In genomic region chr6:6542133-6542532, GRCm38 (mm10) we compare ENCODE assay signal across 25 mouse cellular contexts. TPM values are rescaled to one million over a fixed set of nuclear protein-coding genes. Genes with fewer than 3 reads are reported as not detected.
A peak's percentile ranks its signal among the peaks of the same experiment; 100 is the strongest.
DNase-seq lines count a peak whose midpoint lies in the region; ATAC-seq and TF ChIP-seq lines count a peak whose summit lies in the region.
"Had no signal": no experiment of that assay in that cellular context is flagged by ENCODE, and none has a peak within 500 bp of the region (broad histone marks: within the 10 kb centered on the region; RNA-seq: fewer than 3 reads in every experiment).

No protein-coding gene starts in this region.

- no peak overlapping the region for H3K4me2 ChIP-seq in liver, postnatal 0 days (ENCODE audit: low read depth, low read length)
- H3K4me2 ChIP-seq in liver, embryonic 11.5 days = no peak overlapping the region
- H3K4me2 ChIP-seq: embryonic facial prominence, embryonic 12.5 days; forebrain, embryonic 13.5 days; heart, embryonic 12.5 days; hindbrain, embryonic 14.5 days; intestine, embryonic 15.5 days; kidney, embryonic 15.5 days; limb, embryonic 12.5 days; liver, embryonic 15.5 days; neural tube, embryonic 12.5 days had no signal

- no peak overlapping the region for H3K9ac ChIP-seq in liver, postnatal 0 days (replicated peaks)
- no peak overlapping the region for H3K9ac ChIP-seq in liver, embryonic 11.5 days (ENCODE audit: low read depth, low read length)
- H3K9ac ChIP-seq: embryonic facial prominence, embryonic 12.5 days; forebrain, embryonic 13.5 days; heart, embryonic 12.5 days; hindbrain, embryonic 14.5 days; intestine, embryonic 15.5 days; kidney, embryonic 15.5 days; limb, embryonic 12.5 days; liver, embryonic 15.5 days; neural tube, embryonic 12.5 days had no signal

- no peaks in the 10 kb centered on the region for H3K9me3 ChIP-seq in liver, postnatal 0 days (ENCODE audit: low read length)
- H3K9me3 ChIP-seq in liver, embryonic 11.5 days (ENCODE audit: control insufficient read depth, low read length) = no peaks in the 10 kb centered on the region
- no peaks in the 10 kb centered on the region for H3K9me3 ChIP-seq in G1E (replicated peaks)
- H3K9me3 ChIP-seq: embryonic facial prominence, embryonic 12.5 days; forebrain, embryonic 13.5 days; heart, embryonic 12.5 days; intestine, embryonic 15.5 days; kidney, embryonic 15.5 days; limb, embryonic 12.5 days; liver, embryonic 15.5 days; midbrain, embryonic 10.5 days; neural tube, embryonic 12.5 days had no signal

- no peaks in the 10 kb centered on the region for H3K36me3 ChIP-seq in liver, postnatal 0 days (replicated peaks; ENCODE audit: insufficient read depth, low read length)
- H3K36me3 ChIP-seq in liver, embryonic 11.5 days (ENCODE audit: control insufficient read depth, insufficient read depth, low read length) = no peaks in the 10 kb centered on the region
- H3K36me3 ChIP-seq in G1E (replicated peaks) = no peaks in the 10 kb centered on the region
- no peaks in the 10 kb centered on the region for H3K36me3 ChIP-seq in splenic B cell, adult 2 months (ENCODE audit: control insufficient read depth, insufficient read depth, low read length, poor library complexity, severe bottlenecking)
- H3K36me3 ChIP-seq: embryonic facial prominence, embryonic 12.5 days; heart, embryonic 12.5 days; intestine, embryonic 15.5 days; kidney, embryonic 15.5 days; limb, embryonic 12.5 days; liver, embryonic 15.5 days; midbrain, embryonic 10.5 days; neural tube, embryonic 12.5 days had no signal

- ATAC-seq in liver, postnatal 0 days = peak; percentile 58
- ATAC-seq in liver, embryonic 11.5 days (replicated peaks; ENCODE audit: low FRiP score) = no peak
- peak; percentile 70; the same call in 1 of the 2 replicates for ATAC-seq in G1E (ENCODE audit: extremely low read depth, insufficient number of reproducible peaks, low FRiP score, poor library complexity, severe bottlenecking)
- peak; percentile 100 for ATAC-seq in granulocyte monocyte progenitor cell, adult 5-6 weeks (replicated peaks; ENCODE audit: poor library complexity, severe bottlenecking)
- ATAC-seq: forebrain, embryonic 13.5 days; intestine, embryonic 15.5 days had no signal

- TF ChIP-seq CTCF in liver, postnatal 0 days (IDR thresholded peaks at IDR 0.05; ENCODE audit: low read depth) = no peak
- TF ChIP-seq CTCF in G1E (IDR thresholded peaks at IDR 0.05; ENCODE audit: low read depth, low read length) = no peak

- no peak for TF ChIP-seq EP300 in liver, postnatal 0 days (IDR thresholded peaks at IDR 0.05; ENCODE audit: low read depth)

- H3K4me3 ChIP-seq in liver, postnatal 0 days (ENCODE audit: low read depth, low read length) = no peak overlapping the region
- H3K4me3 ChIP-seq in liver, embryonic 11.5 days (ENCODE audit: low read depth, low read length) = no peak overlapping the region
- H3K4me3 ChIP-seq in G1E (ENCODE audit: low read depth, low read length) = no peak overlapping the region
- H3K4me3 ChIP-seq: embryonic facial prominence, embryonic 12.5 days; erythroblast, embryonic 14.5 days; forebrain, embryonic 13.5 days; heart, embryonic 12.5 days; intestine, embryonic 15.5 days; kidney, embryonic 15.5 days; limb, embryonic 12.5 days; liver, embryonic 15.5 days; midbrain, embryonic 10.5 days; neural tube, embryonic 12.5 days had no signal

- H3K27me3 ChIP-seq in liver, postnatal 0 days (ENCODE audit: insufficient read depth, low read length) = no peaks in the 10 kb centered on the region
- no peaks in the 10 kb centered on the region for H3K27me3 ChIP-seq in liver, embryonic 11.5 days (replicated peaks; ENCODE audit: control insufficient read depth, insufficient read depth, low read length)
- H3K27me3 ChIP-seq in G1E (ENCODE audit: insufficient read depth, low read length) = peaks cover 10% of the 10 kb centered on the region
- no peaks in the 10 kb centered on the region for H3K27me3 ChIP-seq in splenic B cell, adult 2 months (ENCODE audit: control insufficient read depth, insufficient read depth, low read length, poor library complexity, severe bottlenecking)
- H3K27me3 ChIP-seq: embryonic facial prominence, embryonic 12.5 days; forebrain, embryonic 13.5 days; heart, embryonic 12.5 days; intestine, embryonic 15.5 days; kidney, embryonic 15.5 days; limb, embryonic 12.5 days; liver, embryonic 15.5 days had no signal

- DNase-seq in liver, postnatal 0 days = peak; percentile 34
- no peak for DNase-seq in liver, embryonic 11.5 days (ENCODE audit: low spot score)
- DNase-seq in G1E (ENCODE audit: low spot score) = peak; percentile 33
- peak; percentile 60 for DNase-seq in splenic B cell, adult 2 months (ENCODE audit: low read depth, low spot score)
- DNase-seq in cerebellum, adult 9-11 months = no peak
- no peak for DNase-seq in heart, postnatal 4 days
- DNase-seq: adrenal gland, postnatal 14 days; cerebellum, adult 18-20 months; heart, postnatal 14 days; kidney, postnatal 4 days; lung, postnatal 14 days; right cerebral cortex, adult 18-20 months; thymus, postnatal 25 days had no signal

- no peak overlapping the region for H3K27ac ChIP-seq in liver, postnatal 0 days (ENCODE audit: low read depth)
- H3K27ac ChIP-seq in liver, embryonic 11.5 days (ENCODE audit: low read depth, low read length) = no peak overlapping the region
- H3K27ac ChIP-seq: embryonic facial prominence, embryonic 12.5 days; forebrain, embryonic 13.5 days; hindbrain, embryonic 14.5 days; intestine, embryonic 15.5 days; kidney, embryonic 15.5 days; limb, embryonic 12.5 days; liver, embryonic 15.5 days; midbrain, embryonic 10.5 days; neural tube, embryonic 12.5 days had no signal

- H3K4me1 ChIP-seq in liver, postnatal 0 days (ENCODE audit: insufficient read depth) = no peaks in the 10 kb centered on the region
- H3K4me1 ChIP-seq in liver, embryonic 11.5 days (replicated peaks; ENCODE audit: control insufficient read depth, insufficient read depth, low read length) = no peaks in the 10 kb centered on the region
- peaks cover 8% of the 10 kb centered on the region; the same call in 1 of the 2 replicates for H3K4me1 ChIP-seq in G1E (ENCODE audit: insufficient read depth, low read depth, low read length)
- H3K4me1 ChIP-seq: embryonic facial prominence, embryonic 12.5 days; heart, embryonic 12.5 days; intestine, embryonic 15.5 days; kidney, embryonic 15.5 days; liver, embryonic 15.5 days; neural tube, embryonic 12.5 days had no signal

RNA-seq across cellular contexts. Expression of gene Sem1, which starts 36.3 kb away (rescaled TPM):
- polyA plus RNA-seq in liver, postnatal 0 days (2015; fragmentation: Nextera tagmentation; extraction: Ambion mirVana) = 138 and 139 TPM in 2 replicates
- polyA plus RNA-seq in liver, embryonic 11.5 days (2014; fragmentation: Nextera tagmentation; extraction: Ambion mirVana) = 190 and 213 TPM in 2 replicates
- 44.3 and 44.8 TPM in 2 replicates for total RNA-seq in G1E (2014; fragmentation: Nextera tagmentation)
- total RNA-seq in G1E (2017) = 164 and 181 TPM in 2 replicates
- polyA plus RNA-seq in G1E (2012) = 33.5 and 73.9 TPM in 2 replicates
- 196 and 212 TPM in 2 replicates for total RNA-seq in granulocyte monocyte progenitor cell, adult 5-6 weeks (2014; fragmentation: Nextera tagmentation)
- 205 and 224 TPM in 2 replicates for total RNA-seq in granulocyte monocyte progenitor cell, adult 5-6 weeks (2017)
- 100 to 1,000 TPM; 105 to 109 TPM for total RNA-seq in heart, postnatal 4 days (2021)

Comparison
In these comparisons a context has a peak if more than half of its experiments do, and no peak if none do; other contexts are left out.
1. DNase-seq: peak in liver, postnatal 0 days (single experiment), G1E (single experiment) and splenic B cell, adult 2 months (single experiment); none in liver, embryonic 11.5 days (single experiment), cerebellum, adult 9-11 months (single experiment) and heart, postnatal 4 days (single experiment).